Mouse (Mus musculus): Measurements from ENCODE around the gene Mfsd10.

DNA sequence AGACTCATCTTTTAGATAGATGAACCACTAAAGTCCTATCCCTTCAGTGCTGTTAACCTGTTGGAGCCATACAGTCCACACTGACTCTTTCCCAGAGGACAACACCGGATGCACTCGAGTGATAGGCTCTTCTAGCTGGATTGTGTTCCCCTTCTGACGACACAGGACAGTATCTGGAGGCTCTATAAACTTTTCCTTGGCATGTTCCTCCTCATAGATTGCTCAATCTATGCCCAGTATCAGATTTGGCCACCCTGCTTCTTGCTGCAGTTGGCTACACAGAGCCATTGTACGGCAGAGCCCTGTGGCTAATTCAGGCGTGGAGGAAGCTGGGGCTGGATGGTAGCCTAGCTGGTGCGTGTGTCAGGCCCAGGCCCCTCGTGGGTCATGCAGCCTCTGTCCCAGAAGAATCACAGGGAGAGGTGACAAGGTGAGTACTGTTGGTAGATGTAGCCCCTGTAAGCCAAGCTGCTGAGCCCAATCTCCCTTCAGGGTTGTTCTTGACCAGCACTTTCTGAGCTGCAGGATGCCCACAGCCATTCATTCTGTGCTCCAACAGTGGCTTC lies 662 bp upstream of the Mfsd10 start:
- TF ChIP-seq POLR2A (IDR thresholded peaks at IDR 0.05; ENCODE audit: control insufficient read depth in 1 of 2, insufficient read depth in 1 of 2, low read depth in 1 of 2, low read length in 2 of 2, poor library complexity in 1 of 2) (no peak; a peak in 1 of 4 replicates), EP300 (IDR thresholded peaks at IDR 0.05; ENCODE audit: low read depth in 1 of 2, low read length in 2 of 2) (0 out of 4 replicates have a peak, but pooled peaks of 1 of the 2 experiments have one; percentile 31), CTCF (IDR thresholded peaks at IDR 0.05 in 2 of 3, conservative IDR thresholded peaks at IDR 0.05 in 1 of 3; ENCODE audit: control insufficient read depth in 1 of 3, insufficient read depth in 1 of 3, low read depth in 2 of 3, low read length in 3 of 3, poor library complexity in 1 of 3, severe bottlenecking in 1 of 3) (no peak)
